Mouse (Mus musculus): Measurements from ENCODE around the gene Mroh3. TPM values are rescaled to one million over a fixed set of nuclear protein-coding genes. Genes with fewer than 3 reads are reported as not detected.
A peak's percentile ranks its signal among the peaks of the same experiment; 100 is the strongest.

Mroh3 gene
- polyA plus RNA-seq, 1 experiment: 2.1 TPM

DNA sequence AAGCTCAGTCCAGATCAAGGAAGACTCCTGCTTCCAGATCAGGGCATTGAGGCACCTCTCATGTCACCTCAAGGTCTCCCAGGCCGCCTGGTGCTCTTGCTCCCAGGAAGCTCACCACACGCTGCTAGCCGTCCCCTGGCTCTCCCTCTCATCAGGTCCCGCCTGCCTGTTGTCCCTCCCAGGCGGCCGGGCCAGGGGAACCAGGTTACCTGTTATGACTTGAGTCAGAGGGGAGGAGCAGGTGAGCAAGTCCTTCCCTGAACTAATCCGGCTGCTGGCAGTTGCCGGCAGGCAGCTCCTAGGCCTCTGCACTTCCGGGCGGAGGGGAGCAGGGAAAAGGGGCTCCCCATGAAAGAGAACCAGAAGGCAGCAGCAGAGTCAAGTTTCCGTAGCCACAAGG lies 17.6 kb upstream of the Mroh3 start:
- 30% methylated on average over 11 of the region's 11 CpGs for WGBS
- DNase-seq (ENCODE audit: low read depth, low spot score): no peak

DNA sequence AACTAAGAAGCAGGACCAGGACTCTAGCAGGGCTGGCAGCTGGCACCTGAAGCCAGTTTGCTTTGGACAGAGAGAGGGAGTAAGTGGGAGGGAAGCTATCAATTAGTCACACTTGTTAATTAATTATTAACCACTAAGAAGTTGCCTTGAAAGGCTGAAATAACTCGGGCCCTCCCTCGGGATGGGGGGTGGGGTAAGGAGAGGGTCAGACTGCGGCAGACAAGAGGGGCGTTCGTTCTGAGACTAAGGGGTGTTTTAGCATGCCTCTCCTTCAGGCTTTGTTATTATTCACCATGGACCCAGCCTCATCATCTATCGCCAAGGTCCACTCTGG lies 16.4 kb upstream of the Mroh3 start:
- 26% methylated on average over 6 of the region's 6 CpGs for WGBS
- no peak for DNase-seq (ENCODE audit: low read depth, low spot score)

DNA sequence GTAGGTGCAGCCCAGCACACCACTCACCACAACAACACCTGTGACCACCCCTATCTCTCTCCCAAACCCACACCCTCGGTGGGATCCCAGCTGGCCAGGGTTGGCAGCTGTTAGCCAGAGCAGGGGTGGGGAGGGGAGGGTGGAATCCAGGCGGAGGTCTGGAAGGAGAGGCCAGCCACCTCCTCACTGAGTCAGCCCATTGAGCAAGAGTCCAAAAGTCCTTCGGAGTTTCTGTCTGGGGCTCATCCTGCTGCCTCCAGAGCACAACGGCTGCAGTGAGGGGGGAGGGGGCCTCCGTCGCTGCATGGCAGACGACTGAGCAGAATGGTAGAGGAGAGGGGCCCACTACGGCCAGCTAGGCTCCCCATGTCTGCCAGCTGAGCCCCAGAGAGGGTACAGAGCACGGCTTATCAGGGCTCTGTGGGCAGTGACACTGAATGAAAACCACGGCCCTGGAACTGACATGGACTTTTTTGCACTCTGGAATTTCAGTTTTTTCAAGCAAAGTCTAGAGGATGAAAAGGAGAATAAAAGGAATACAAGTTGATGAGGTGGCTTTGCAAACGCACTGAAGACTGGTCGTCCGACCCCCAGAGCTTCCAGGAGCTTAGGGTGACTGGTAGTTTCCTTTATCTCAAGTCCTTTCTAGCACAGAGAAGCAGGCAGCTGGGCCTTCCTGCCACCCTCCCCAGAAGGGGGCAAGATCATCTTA lies 15.9 kb upstream of the Mroh3 start:
- 12% methylated on average over 13 of the region's 13 CpGs for WGBS
- no peak for DNase-seq (ENCODE audit: low read depth, low spot score)

- 21% methylated on average over 4 of the region's 4 CpGs for WGBS
- DNase-seq (ENCODE audit: low read depth, low spot score): no peak
These were observed 15.2 kb upstream of the Mroh3 start for GRCm38 (mm10) chr1:136227870-136228269.

- WGBS: 75% methylated on average over 8 of the region's 8 CpGs
- no peak for DNase-seq (ENCODE audit: low read depth, low spot score)
These were observed 14.0 kb upstream of the Mroh3 start for GRCm38 (mm10) chr1:136226626-136227025.

- WGBS: 93% methylated on average over 8 of the region's 8 CpGs
- DNase-seq (ENCODE audit: low read depth, low spot score): no peak
These were observed 13.2 kb upstream of the Mroh3 start for GRCm38 (mm10) chr1:136225846-136226245.

- no peak for DNase-seq (ENCODE audit: low read depth, low spot score)
- WGBS: 52% methylated on average over 10 of the region's 10 CpGs
These were observed 11.2 kb upstream of the Mroh3 start for GRCm38 (mm10) chr1:136223758-136224342.

GRCm38 (mm10) chr1:136222386-136222785 lies 9.8 kb upstream of the Mroh3 start:
- no peak for DNase-seq (ENCODE audit: low read depth, low spot score)
- WGBS: 67% methylated on average over 10 of the region's 10 CpGs

- 21% methylated on average over 10 of the region's 10 CpGs for WGBS
- DNase-seq (ENCODE audit: low read depth, low spot score): peak; percentile 95
These were observed 7.6 kb upstream of the Mroh3 start for GRCm38 (mm10) chr1:136220037-136220871.

DNA sequence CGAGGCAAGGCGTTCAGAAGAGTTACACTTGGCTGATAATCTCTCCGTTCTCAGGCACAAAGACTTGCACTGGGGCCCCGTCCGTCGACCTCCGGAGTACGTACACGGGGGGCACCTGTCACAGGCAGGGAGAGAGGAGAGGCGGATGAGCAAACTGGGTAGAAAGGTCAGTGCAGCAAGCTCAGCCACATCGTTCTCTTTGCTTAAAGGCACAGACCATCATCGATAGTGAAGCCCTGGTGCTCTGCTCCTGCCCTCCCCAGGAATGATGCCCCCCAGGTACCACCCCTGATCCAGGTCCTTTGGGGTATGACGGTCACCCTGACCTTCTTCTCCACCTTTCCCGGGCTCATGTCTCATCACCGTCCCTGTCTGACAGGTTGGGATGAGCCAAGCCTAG lies 1.7 kb upstream of the Mroh3 start:
- no peak for DNase-seq (ENCODE audit: low read depth, low spot score)

GRCm38 (mm10) chr1:136190033-136190432 lies 22.6 kb downstream of the Mroh3 start:
- DNase-seq (ENCODE audit: low read depth, low spot score): no peak
- 74% methylated on average over 5 of the region's 5 CpGs for WGBS

More for the DNA sequence above, 1.7 kb upstream of the Mroh3 start:
- 75% methylated on average over 15 of the region's 15 CpGs for WGBS

- 78% methylated on average over 2 of the region's 2 CpGs for WGBS
- DNase-seq (ENCODE audit: low read depth, low spot score): no peak
These were observed 33.1 kb downstream of the Mroh3 start for GRCm38 (mm10) chr1:136179511-136180001.

GRCm38 (mm10) chr1:136178741-136179140 lies 33.9 kb downstream of the Mroh3 start:
- WGBS: 45% methylated on average over 6 of the region's 6 CpGs
- no peak for DNase-seq (ENCODE audit: low read depth, low spot score)

- 38% methylated on average over 2 of the region's 2 CpGs for WGBS
- DNase-seq (ENCODE audit: low read depth, low spot score): no peak
These were observed 35.5 kb downstream of the Mroh3 start for GRCm38 (mm10) chr1:136177085-136177484.

- WGBS: 33% methylated on average over 6 of the region's 6 CpGs
- DNase-seq (ENCODE audit: low read depth, low spot score): no peak
These were observed 37.4 kb downstream of the Mroh3 start for GRCm38 (mm10) chr1:136175183-136175582.

DNA sequence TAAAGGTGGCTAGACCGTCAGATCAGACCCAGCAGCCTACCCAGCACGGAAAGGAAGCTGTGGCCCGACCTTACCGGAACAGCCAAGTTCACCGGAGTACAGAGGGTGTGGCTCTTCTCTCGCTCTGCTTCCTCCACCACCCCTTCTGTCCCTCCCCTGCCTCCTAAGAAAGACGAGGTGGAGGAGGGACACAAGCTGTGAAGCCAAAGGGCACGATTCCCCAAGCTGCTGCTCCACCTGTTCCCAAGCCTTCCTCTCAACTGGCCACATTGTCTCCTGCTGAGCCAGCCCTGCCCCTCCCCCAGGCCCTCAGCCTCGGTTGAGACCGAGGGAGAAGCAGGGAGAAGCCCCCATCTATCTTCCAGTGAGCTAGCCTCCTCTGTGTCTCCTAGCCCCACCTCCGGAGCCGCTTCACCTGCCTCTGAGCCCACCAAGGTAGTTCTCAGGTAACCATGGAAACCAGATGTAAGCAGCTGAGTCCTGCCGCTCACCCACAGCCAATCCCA lies 38.5 kb downstream of the Mroh3 start:
- peak; percentile 86 for DNase-seq (ENCODE audit: low read depth, low spot score)
- 24% methylated on average over 13 of the region's 13 CpGs for WGBS

DNA sequence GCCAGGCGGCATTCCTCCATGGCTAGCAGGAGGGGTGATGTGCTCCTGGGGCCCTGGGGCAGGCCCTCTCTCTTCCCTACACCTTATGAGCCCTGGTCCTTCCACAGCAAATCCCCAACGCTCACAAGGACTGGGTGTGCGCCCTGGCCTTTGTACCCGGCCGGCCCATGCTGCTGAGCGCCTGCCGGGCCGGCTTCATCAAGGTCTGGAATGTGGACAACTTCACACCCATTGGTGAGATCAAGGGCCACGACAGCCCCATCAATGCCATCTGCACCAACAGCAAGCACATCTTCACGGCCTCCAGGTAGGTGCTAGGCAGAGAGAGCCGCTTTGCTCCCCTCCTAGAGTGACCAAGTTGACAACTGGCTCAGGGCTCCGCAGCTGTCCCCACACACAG lies 39.9 kb downstream of the Mroh3 start:
- 38% methylated on average over 12 of the region's 12 CpGs for WGBS
- peak; percentile 79 for DNase-seq (ENCODE audit: low read depth, low spot score)

DNA sequence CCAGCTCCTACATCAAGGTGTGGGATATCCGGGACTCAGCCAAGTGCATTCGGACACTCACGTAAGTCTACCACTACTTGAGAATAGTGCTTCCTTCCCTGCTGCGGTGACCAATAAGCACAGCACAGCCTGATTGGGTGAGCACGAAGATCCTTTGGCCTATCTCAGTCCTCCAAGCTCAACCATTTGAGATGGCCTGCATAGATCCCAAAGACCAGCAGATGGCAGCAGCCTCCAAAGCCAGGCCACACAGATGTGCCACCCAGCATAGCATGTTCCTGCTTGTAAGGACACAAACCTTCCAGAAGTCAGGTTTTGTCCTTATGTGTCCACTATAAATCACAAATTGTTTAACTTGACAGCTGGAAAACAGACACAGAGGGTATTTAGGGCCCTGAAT lies 42.5 kb downstream of the Mroh3 start:
- peak; percentile 77 for DNase-seq (ENCODE audit: low read depth, low spot score)
- WGBS: 8% methylated on average over 5 of the region's 5 CpGs

DNA sequence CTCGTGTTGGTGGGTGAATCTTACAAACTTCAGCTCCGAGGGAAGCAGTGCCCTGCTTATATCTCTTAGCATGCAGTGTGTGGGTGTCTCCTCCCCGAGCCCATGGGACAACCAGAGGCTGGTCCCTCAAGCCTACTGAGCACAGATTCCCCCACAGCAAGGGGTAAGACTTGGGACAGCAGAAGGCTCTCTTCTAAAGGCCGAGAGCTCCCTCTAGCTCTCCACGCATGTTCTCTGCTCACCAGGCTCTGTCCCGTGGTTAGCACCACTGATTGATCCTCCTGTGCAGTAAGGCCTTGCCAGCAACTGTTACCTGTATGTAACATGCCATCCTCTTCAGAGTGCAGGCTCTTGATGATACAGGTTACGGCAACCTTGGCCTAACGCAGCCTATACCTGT lies 45.0 kb downstream of the Mroh3 start:
- DNase-seq (ENCODE audit: low read depth, low spot score): no peak
- WGBS: 81% methylated on average over 8 of the region's 8 CpGs

GRCm38 (mm10) chr1:136165436-136165835 lies 47.2 kb downstream of the Mroh3 start:
- 78% methylated on average over 2 of the region's 2 CpGs for WGBS
- DNase-seq (ENCODE audit: low read depth, low spot score): no peak
